Mouse (Mus musculus): ENCODE data around the gene Ndn.

GRCm38 (mm10) chr7:62316793-62317192 lies 29.6 kb upstream of the Ndn start:
- no peak for TF ChIP-seq GATA1 (IDR thresholded peaks at IDR 0.05; ENCODE audit: borderline replicate concordance, low read length)
- no peak for TF ChIP-seq FLI1 (IDR thresholded peaks at IDR 0.05; ENCODE audit: low read length)
